Mouse (Mus musculus) urinary bladder, postnatal 4 days (tissue): Measurements from ENCODE around the gene Tbc1d13.

Experiments used
- DNase-seq, 2 experiments: peaks; one replicate each; pipeline ENCODE4 v3.0.0; 2021 to 2022; ENCODE audit warnings: low spot score in 2 of 2

Tbc1d13 gene

DNA sequence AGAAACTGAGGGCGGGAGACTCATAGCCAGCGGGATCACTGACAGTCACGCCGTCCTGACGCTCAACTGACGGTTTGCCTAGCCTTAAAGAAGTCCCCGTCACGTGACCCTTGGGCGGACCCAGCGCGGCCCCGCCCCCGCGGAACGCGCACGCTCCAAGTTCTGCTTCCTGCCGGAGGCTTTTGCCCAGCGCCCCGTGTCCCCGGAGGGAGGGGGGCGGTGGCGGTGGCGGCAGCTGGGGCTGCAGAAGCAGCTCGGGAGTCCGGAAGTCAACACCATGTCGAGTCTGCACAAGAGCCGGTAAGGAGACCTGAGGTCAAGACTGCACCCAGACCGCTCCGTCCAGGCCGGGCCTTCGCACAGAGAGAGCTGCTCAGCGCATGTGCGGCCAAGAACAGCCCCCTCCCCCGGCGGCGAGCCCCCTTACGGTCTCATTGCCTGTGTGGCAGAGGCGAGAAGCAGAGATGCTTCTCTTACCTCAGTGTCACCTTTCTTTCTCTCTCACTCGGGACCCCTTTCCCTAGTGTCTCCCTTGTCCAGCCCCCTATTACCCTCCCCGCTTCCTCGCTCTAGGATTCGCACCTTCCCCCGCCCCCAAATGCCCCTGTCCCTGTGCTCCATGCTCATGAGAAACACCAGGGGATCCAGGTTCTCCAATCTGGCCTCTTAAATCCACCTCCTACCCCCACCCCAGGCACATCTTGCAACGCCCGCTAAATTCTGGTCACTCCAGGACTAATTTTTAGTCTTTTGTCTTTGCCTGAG, at the start of gene Tbc1d13:
TSS of gene Tbc1d13 (plus strand) at position 134 of the 765 bp plus-strand sequence.
- peak; percentile 96 to 97 for DNase-seq

DNA sequence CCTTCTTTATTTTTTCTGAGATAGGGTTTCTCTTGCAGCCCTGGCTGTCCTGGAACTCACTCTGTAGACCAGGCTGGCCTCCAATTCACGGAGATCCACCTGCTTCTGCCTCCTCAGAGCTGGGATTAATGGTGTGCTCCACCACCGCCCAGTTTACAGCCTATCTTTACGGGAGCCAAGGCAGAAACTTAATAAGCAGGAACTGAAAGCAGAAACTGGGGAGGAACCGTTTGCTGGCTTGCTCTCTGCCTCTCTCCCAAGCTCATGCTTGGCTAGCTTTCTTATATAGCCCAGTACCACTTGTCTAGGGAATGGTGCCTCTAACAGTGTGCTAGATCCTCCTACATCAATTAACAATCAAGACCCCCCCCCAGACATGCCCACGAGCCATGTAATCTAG, 49.4 kb upstream of the Tbc1d13 start:
- no peak for DNase-seq

DNA sequence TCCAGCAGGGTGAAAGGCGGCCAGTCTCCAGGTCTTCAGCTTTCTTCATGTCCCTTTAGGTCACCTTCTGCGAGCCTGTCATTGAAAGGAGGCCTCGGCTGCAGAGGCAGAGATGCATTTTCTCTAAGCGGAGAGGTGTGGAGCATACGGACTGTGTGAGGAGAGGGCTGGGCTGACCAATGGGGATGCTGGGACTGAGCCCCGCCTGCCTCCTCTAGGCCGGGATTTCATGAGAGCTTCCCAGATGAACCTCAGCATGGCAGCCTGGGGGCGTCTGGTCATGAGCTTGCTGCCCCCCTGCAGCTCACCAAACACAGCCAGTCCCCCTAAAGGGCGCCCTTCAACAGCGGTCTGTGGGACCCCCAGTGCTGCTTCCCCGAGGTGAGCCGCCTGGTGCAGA, 48.9 kb upstream of the Tbc1d13 start:
- DNase-seq, result no peak

DNA sequence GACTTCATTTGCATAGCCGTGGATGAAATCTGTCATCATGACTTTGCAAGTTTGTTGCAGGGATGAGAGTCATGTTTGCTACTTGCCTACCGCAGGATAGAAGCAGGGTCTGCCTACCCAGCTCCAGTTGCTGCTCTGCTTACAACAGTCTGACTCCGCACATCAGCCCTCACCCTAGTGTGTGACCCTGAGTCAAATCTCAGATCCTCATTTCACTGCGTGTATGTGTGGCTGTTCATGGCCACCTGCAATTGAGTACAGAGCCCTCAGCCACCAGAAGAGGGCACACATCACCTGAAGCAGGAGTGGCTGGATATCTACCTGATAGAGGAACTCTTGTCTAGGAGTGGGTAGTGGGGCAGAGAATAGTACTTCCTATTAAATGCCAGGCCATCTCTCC, 46.2 kb upstream of the Tbc1d13 start:
- no peak for DNase-seq

DNA sequence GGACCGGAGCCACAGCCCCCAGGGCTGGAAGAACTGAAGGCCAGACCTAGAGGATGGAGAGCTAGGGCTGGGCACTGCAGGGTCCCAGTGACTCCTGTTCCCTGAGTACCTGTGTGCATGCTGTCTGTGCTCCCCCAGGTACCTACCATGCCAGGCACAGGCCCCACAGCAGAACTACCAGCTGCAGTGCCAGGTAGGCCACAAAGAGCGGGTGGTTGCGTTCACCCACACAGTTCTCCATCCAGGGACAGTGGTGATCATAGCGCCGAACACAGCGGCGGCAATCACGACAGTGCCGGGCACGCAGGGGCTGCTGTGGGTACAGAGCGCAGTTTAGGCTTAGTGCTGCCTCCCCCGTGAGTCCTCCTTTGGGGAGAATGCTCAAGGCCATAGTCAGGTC, 42.0 kb upstream of the Tbc1d13 start:
- no peak for DNase-seq

DNA sequence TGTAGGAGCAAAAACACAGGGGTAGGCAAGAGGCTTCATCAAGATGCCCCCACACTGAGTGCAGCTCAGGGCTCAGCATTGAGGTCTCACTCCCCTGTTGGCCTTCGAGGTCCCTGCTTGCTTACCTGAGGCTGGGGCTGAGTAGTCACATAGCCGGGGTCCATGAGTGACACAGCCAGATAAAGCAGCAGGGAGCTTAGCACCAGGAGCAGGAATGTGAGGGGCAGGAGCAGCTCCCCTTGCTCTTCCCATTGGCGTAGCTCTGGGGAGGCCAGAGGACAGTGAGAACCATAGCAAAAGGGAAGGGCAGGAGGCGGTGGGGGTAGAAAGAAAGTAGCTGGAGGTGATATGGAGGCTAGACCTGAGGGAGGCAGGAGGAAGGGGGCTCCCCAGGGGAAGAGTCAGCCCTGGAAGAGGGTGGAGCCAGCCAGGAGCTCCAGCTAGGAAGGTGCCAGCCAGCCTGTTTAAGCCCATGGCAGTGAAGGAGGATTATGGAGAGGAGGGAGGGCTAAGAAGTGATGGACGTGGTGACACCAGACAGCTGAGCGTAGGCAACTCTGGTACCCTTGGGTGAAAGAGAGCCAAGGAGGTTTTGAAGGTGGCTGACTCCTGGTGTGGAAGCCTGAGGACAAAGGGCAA, 41.1 kb upstream of the Tbc1d13 start:
- no peak for DNase-seq

DNA sequence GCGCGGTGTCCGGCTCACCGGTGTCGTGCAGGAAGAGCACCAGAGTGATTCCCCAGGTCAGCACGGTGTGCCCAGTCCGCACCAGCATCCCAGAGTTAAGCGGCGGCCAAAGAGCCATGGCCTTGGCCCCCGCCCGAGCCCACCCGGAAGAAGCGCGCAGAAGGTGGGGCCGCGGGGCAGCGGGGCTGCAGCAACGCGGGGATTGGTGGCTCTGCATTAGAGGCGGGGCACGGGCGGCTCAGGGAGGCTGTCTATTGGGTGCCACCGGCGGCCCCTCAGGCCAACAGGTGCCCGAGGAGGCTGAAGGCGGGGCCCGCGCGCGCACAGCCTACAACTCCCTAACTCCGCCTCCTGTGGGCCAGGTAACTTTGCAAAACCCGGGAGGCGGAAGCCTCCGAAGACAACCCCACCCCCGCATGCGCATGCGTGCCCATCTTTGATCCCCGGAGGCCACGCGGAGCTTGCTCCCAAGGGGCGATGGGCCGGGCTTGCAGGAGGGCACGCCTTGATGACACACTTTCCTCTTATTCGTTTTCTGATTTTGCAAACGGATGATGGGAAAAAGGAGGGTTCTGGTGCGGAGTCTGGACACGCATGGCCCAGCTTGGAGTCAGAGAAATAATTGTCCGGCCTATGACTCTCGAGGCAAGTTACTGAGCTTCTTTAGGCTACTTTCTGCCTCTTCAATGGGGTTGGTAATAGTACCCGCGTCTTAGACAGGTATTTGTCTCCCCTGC, 39.9 kb upstream of the Tbc1d13 start, which contains the start of gene Zdhhc12:
TSS of gene Zdhhc12 (minus strand) at position 178 of the 737 bp plus-strand sequence.
- DNase-seq, result peak; percentile 93 to 94

DNA sequence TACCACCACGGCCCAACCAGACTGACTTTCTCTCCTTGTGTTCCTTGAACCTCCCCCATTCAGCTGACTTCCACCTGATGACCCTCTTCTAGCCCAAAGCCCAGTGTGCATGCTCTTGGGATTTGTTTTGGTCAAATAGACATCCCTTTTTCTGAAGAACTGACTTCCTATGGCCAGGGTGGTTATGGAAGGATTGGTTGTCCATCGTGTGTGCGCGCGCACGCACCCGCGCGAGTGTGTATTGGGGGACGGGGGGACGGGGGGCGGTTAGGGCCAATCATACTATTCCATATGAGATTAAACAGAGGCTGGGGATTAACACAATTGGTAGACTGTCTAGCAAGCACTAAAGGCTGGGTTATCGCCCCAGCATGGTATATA, 39.3 kb upstream of the Tbc1d13 start:
- no peak for DNase-seq

DNA sequence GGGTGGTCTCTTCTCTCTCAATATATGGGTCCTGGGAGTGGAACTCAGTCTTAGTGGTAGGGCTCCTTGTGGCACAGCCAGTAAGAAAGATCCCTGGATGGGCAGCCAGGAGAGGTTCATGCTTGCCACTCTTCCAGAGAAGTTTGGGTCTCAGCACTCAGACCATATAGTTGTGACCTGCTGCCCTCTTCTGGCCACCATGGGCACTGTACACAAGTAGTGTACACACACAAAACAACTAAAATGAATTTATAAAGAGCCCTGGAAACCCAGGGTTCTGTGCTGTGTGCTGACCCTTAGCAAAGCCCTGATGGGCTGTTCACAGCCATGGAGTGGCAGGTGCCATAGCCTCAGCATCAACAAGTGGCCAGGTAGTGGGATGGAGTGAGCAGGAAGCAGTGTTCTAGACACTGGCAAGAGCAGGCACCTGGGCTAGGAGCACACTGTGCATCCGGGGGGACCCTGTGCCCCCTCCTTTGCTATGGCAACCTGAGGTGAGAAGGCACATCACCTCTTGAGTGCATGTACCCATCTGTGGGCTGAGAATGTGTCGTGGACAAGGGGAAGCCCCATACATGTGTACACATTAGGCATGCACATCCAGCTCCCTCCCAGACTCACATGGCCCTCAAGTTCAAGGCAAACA, 37.5 kb upstream of the Tbc1d13 start:
- DNase-seq, result no peak

DNA sequence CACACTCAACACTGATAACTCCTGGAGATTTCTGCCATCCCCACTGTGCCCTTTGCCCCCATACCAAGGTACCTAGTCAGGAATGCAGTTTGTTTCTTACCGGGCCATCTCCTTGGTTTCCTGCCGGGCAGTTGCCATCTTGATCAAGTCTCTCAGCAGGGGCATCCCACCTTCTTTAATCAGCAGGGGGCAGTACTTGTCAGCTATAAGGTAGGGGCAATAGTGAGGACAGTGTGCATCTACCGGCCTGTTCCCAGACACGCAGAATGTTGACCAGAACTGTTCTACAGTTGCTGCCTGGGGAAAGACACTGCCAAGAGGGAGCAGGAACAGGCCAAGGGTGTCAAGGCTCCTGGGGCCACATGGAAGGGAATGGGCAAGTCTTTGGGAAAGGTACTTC, 33.3 kb upstream of the Tbc1d13 start:
- DNase-seq, result no peak

DNA sequence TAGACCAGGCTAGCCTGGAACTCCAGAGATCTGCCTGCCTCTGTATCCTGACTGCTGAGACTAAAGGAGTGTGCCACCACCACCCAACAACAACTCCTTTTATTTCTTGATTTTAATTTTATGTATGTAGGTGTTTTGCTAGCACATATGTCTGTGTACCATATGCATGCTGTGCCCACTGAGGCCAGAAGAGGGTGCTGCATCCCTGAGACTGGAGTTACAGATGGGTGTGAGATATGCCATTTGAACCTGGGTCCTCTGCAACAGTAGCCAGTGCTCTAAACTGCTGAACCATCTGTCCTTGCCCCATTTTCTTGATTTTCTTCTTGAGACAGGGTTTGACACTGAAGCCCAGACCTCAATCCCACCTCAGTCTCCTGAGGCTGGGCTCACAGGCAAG, 27.2 kb upstream of the Tbc1d13 start:
- DNase-seq, result no peak

DNA sequence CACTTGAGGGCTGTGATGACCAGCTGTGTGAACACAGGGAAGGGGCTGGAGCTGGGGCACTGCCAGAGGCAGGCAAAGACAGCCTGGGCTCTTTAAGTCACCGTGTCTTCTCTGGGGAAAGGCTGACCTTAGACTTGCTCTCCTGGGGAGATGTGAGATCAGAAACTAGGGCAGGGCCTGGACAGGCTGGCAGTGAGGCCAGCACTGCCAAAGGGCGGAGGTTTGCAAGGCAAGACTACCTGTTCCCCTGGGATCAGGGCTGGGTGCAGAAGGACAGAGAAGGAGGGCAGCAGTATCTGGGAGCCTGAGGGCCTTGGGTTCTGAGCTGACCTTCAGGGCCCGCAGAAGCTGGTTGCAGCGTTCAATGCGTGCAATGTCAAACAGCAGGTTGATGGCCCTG, 25.9 kb upstream of the Tbc1d13 start:
- DNase-seq, result no peak

DNA sequence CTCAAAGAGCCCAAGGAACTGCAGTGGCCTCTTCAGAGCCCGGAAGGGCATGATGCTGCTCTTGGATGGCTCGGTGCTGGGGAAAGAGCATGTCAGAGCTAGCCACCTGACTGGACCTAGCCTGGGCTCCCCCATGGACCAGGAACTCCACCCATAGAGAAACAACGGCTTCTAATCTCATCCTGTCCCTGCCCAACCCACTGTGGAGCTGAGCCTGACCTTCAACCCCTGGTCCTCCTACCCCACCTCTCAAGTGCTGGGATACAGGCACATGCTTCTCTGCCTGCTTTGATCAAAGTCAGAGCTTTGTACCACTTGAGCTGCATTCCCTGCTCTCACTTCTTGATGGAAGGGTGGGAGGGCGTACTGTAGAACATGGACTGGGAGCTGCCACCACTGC, 25.3 kb upstream of the Tbc1d13 start:
- DNase-seq, result no peak

DNA sequence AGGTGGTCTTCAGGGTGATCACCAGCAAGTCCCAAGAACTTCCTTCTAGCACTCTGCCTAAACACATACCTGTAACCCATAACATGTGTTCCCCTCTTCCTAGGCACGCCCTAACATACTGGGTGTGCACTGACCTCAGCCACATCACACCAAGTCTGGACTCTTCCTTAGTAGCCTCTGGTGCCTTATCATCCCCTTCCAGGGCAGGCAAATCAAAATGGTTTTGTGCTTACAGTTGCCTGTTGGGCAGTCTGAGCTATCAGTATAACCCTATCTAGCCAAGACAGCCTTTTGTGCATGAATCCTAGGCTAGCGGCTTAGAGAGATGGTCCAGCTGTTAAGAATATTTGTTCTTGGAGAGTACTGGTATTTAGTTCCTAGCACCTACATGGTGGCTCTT, 22.0 kb upstream of the Tbc1d13 start:
- DNase-seq, result no peak

DNA sequence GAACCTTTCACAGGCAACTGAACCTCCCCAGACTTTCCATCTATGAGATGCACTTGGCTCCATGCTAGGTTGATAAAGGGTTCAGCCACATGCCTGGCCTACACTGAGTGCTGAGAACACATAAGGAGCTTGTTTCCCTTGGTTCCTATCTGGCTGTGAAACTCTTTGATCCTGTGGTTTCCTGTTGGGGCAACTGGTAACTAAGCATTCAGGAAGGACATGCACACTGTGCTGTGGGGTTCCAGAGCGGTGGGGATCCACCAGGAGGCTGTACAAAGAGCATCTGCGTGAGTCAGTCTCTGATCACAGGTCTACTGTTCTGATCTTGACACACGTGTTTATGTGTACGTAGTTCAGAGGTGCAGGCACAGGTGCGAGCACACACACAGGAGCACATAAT, 21.0 kb upstream of the Tbc1d13 start:
- DNase-seq, result no peak

DNA sequence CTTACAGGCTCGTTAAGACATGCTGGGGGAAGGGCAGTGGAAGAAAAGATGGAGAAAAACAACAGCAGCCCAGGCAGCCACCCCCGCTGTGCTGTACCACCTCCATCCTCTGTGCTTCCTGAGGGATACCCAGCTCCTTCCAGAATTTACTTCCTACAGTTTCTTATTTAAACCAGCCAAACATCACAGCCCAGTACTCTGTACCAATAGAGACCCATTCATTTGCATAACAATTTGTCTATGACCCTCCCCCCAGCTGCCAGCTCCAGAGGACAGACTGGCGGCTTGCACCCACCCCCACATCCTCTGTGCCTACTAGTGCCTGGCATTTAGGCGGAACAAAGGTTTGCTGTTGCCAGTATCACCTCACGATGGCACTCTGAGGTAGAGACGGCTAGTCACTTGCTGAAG, 13.9 kb upstream of the Tbc1d13 start:
- no peak for DNase-seq

DNA sequence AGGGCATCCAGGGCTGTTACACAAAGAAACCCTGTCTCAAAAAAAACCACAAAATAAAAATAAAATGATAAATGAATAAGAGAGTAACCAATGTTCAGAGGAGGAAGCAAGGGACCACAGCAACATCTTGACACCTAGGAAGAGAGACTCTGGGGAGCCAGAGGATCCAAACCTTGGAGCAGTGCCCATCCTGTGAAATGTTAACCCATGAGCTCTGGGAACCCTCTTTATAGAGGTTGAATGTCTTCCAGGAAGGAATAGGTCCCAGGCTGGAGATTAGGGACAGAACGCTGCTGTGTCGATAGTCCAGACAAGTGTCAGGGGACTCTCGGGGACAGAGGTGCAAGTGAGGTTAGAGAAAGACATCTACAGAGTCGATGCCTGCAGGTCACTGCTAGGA, 13.3 kb upstream of the Tbc1d13 start:
- no peak for DNase-seq

DNA sequence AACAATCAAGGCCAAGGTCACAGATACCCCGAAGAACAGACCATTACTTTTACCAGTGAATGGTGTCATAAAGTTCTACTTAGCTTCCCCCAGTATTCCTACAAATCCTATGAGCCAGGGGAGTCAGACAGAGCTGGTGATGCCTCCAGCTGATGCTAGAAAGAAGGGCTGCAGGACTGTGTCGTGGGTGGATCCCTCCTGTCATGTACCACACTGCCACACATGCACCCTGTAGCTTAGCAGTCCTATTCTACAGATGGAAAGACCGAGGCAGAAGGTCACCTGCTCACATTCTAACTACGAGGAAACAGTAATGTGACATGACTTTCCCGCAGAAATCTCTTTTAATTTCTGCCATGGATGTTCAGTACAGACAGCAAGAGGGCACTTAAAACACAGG, 10.8 kb upstream of the Tbc1d13 start:
- DNase-seq, result no peak

DNA sequence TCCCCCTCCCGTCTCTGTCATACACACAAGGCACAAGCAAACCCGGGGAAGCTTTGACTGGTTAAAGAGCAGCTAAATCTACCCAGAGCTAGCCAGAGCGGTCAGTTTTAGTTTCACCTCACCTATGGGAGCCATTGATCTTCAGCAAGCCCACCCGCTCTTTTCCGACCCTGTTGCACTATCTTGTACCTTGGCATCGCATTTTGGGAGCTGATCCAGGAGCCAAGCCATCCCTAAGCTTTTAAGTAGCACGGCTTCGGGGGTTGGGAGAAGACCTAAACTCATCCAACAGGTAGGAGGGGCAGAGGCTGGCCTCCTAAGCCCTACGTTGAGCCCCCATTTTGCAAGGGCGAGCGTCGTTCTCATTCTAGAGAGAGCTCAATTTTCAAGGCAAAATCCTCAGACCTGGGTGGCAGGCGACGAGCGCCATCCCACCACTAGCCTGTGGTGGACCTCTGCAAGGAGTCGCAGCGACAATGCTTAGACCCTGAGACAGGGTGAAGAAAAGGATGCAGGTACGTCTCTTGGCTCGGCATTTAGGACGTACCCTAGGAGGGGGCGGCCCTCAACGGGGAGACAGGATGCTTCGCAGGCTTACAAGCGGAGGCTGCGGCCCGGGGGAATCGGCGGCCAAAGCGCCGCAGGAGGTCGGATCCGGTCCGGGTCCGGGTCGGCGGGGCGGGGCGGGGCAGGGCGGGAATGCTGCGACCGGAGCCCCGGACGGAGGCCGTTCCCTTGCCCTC, 9.6 kb upstream of the Tbc1d13 start:
- DNase-seq, result no peak

DNA sequence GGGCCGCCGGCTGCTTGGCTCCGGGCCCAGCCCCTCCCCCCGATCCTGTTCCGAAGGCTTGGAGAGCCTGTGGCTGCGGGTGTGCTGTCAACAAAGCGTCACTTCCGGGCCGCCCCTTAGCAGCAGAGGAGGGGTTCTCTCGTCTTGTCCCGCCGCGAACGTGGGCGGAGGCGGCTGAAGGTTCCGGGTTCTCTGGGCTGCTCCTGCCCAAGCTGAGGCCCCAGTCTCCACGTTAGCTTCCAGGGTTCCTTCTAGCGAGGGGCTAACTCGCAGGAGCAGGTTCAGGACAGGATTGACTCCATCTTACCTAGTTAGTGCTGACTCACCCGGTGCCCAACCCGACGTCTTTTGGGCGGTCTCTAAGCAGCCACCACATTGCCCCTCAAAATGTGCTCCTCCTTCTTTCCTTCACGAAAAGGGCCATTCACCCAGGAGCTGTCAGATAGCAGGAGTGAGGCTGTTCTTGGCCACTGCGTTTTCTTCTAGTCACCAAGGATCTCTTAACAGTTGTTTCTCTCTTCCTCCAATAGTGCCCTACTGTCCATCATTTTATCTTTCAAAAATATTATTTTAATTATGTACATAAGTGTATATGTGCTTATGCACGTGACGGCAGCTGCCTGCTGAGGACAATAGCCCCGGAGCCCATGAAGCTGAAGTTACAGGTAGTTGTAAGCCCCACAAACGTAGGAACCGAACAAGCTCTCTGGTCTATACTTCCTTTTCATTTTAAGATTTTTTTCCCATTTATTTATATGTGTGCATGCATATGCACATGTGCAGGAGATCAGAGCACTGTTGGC, 8.9 kb upstream of the Tbc1d13 start, which contains the start of gene Zer1:
TSS of gene Zer1 (minus strand) at position 114 of the 803 bp plus-strand sequence.
- DNase-seq, result peak; percentile 92 to 97

DNA sequence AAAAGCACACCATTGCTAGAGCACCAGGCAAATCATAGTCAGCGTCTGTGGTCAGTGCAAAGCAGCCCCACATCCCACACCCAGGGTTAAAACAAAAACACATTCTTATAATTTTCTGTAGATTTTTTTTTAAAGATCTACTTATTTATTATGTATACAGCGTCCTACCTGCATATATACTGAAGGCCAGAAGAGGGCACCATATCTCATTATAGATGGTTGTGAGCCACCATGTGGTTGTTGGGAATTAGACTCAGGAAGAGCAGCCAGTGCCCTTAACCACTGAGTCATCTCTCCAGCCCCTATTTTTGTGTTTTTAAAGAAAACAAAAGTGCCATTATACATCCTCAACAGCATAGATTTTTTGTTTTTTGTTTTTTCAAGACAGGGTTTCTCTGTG, 4.8 kb upstream of the Tbc1d13 start:
- no peak for DNase-seq
